Mouse (Mus musculus): Measurements from ENCODE around the gene Cldn3. TPM values are rescaled to one million over a fixed set of nuclear protein-coding genes. Genes with fewer than 3 reads are reported as not detected.

The Cldn3 gene
- polyA plus RNA-seq, 1 experiment from 2014 or later = 6.8 TPM

GRCm38 (mm10) chr5:135002151-135002550 lies 16.1 kb downstream of the Cldn3 start:
- no peak for DNase-seq (ENCODE audit: low spot score)

GRCm38 (mm10) chr5:135007802-135008571 lies 22.0 kb downstream of the Cldn3 start:
- DNase-seq (ENCODE audit: low spot score) = peak; percentile 41

GRCm38 (mm10) chr5:135008671-135009589 lies 22.9 kb downstream of the Cldn3 start, which contains the start of gene Abhd11:
Gene Abhd11, plus strand, starts transcription at chr5:135009152.
- peak; percentile 100 for DNase-seq (ENCODE audit: low spot score)

- DNase-seq (ENCODE audit: low spot score) = peak; percentile 88
Observed at GRCm38 (mm10) chr5:135009590-135010319, 23.7 kb downstream of the Cldn3 start.

GRCm38 (mm10) chr5:135010320-135010709 lies 24.3 kb downstream of the Cldn3 start:
- no peak for DNase-seq (ENCODE audit: low spot score)

- no peak for DNase-seq (ENCODE audit: low spot score)
Observed at GRCm38 (mm10) chr5:135010841-135011743, 25.1 kb downstream of the Cldn3 start.

- no peak for DNase-seq (ENCODE audit: low spot score)
Observed at GRCm38 (mm10) chr5:135011809-135012613, 26.0 kb downstream of the Cldn3 start.

- DNase-seq (ENCODE audit: low spot score) = peak; percentile 78
Observed at GRCm38 (mm10) chr5:135012671-135013441, 26.8 kb downstream of the Cldn3 start.

GRCm38 (mm10) chr5:135015497-135015896 lies 29.5 kb downstream of the Cldn3 start:
- DNase-seq (ENCODE audit: low spot score) = peak; percentile 87

- no peak for DNase-seq (ENCODE audit: low spot score)
Observed at GRCm38 (mm10) chr5:135016224-135016759, 30.3 kb downstream of the Cldn3 start.

- DNase-seq (ENCODE audit: low spot score) = no peak
Observed at GRCm38 (mm10) chr5:135021814-135022213, 35.8 kb downstream of the Cldn3 start.

- DNase-seq (ENCODE audit: low spot score) = peak; percentile 92
Observed at GRCm38 (mm10) chr5:135023344-135024173, 37.5 kb downstream of the Cldn3 start, which contains the start of gene Stx1a. Gene Stx1a, plus strand, starts transcription at chr5:135023482.

GRCm38 (mm10) chr5:135024665-135025224 lies 38.7 kb downstream of the Cldn3 start:
- peak; percentile 53 for DNase-seq (ENCODE audit: low spot score)

- no peak for DNase-seq (ENCODE audit: low spot score)
Observed at GRCm38 (mm10) chr5:135025899-135026298, 39.9 kb downstream of the Cldn3 start.

GRCm38 (mm10) chr5:135029007-135029854 lies 43.2 kb downstream of the Cldn3 start:
- DNase-seq (ENCODE audit: low spot score) = no peak

- DNase-seq (ENCODE audit: low spot score) = no peak
Observed at GRCm38 (mm10) chr5:135032581-135032980, 46.6 kb downstream of the Cldn3 start.
